Mouse (Mus musculus): ENCODE measurements around the gene Camta1.

Camta1 gene

DNA sequence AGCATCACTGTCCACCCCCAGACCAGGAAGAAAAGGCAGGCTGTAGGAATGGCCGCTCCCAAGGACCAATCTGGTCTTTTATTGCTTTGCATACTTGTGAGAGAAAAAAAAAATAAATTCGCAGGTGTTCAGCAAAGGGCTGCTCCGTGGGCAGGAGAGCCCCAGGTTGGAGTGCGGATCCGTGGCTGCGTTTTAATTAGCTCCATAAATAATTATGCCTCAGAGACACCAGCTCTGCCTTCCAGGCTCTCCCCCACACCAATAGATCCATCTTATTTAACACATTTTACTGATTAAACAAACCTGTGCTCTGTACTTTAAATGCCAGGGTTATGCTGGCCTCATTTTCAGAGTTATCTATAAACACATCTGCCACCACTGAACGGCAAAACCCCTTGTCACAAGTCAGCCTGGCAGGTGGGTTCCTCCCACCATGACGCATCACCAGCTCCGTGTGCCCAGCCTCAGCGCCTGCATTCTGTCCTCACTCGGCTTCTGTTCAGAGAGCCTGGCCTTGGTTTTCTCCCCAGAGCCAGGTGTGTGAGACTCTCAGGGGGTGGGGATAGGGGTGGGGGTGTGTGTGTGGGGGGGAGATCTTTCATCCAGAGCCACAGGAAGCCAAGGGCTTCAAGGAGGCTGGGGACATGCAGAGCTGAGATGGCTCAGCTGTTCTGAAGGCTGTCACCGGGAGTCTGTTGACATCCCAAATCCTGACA lies 475.5 kb downstream of the Camta1 start:
- no peak for DNase-seq (ENCODE audit: low spot score in 2 of 2)

DNA sequence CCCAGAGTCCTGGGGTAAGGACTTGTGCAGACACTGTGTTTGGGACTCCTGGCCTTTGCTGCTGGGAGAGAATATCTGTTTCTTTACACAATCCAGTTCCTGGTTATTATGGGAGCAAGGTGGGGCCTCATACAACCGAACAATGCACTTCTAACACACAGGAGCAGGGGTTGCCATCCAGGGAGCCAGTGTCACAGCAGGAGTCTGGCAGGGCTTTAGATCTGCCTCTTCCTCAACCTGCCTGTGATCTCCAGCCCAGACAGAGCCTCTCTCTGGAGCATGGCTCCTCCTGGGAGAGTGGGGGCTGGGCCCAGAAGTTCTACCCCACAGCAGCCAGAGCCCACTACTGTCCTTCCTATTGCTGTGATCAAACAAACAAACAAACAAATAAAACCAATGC lies 483.9 kb downstream of the Camta1 start:
- no peak for DNase-seq (ENCODE audit: low spot score in 2 of 2)

DNA sequence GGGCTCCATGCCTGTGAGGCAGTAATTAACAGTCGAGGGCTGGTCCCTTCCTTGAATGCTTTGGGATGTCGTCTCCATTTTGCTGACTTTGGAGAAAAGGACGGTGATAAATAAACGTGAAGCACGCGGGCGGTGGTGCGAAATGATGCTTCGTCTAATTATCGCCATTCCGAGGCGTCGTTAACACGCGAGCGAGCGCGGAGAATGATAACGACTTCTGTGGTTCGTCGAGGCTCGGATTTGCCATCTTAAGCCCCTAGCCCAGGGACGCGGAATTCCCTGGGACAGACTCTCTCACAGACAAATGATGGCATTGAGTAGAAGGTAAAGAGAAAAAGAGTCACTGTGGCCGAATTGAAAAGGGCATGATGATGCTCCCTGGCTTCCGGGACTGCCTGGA lies 485.4 kb downstream of the Camta1 start:
- DNase-seq (ENCODE audit: low spot score in 2 of 2): no peak

GRCm38 (mm10) chr4:151372855-151373566 lies 488.7 kb downstream of the Camta1 start:
- no peak for DNase-seq (ENCODE audit: low spot score in 2 of 2)

GRCm38 (mm10) chr4:151366941-151367545 lies 494.6 kb downstream of the Camta1 start:
- no peak for DNase-seq (ENCODE audit: low spot score in 2 of 2)

DNA sequence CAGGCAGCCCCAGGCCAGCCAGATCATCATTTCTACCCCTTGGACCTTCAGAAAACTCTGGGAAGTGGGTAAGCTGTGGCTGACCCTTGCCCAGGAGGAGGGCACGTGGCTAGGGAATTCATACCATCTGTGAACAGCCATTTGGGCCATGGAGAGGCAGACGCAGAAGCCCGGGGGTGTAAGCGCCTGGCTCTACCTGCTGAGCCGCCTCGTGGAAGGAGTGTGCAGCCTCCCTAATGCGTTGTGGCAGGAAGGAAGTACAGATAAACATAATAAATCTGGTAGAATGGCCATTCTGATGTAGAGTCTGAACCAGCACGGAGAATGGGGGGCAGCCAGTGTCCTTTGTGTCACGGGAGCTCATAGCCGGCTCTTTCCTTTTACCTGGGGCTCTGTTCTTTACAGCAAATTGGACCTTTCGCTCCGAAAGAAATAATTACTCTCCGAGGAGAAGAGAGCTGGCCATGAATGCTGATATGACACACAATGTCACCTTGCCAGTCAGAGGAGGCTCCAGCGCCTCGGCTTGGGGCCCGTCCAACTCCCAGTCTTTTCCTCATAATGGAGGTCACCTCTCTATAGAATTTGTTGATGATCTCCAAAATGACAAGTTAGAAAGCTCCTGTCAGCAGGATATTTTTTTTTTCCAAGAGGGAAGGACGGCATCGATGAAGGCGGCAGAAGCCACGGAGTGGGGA lies 500.6 kb downstream of the Camta1 start:
- DNase-seq (ENCODE audit: low spot score in 2 of 2): no peak

DNA sequence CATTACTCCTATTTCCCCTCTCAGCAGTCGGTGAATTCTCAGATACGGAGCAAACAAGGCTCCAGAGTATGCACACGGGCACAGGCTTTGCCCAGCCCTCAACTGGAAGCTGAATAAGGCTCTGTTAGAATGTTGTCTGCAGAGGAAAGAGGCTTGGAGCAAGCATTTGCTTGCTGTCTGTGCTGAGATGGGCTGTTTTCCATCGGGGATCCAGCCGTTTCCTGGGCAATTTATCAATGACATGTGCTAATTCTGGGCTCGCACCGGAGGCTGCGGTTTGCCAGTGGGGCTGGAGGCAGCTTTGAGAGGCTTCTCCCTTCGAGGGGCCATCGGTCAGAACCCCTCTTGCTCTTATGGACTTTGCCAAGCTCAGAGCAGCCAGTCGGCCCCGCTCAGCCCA lies 506.2 kb downstream of the Camta1 start:
- DNase-seq (ENCODE audit: low spot score in 2 of 2): no peak

DNA sequence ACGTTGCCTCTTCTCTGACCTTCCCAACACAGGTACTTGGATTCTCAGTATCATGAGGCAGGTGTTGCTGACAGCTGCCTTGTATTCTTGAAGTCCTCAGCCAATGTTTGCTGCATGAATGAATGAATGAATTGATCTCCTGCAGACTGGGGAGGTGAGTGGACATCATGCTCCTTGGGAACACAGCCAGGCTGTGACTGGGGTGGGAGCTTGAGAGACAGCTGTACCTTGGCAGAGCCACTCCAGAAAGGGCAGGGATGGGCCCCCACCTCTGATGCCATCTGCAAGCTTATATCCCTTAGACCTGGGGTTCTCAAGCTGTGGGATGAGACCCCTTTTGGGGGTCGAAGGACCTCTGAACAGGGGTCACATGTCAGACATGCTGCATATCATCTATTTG lies 508.9 kb downstream of the Camta1 start:
- DNase-seq (ENCODE audit: low spot score in 2 of 2): no peak

- no peak for DNase-seq (ENCODE audit: low spot score in 2 of 2)
These were observed 509.4 kb downstream of the Camta1 start for GRCm38 (mm10) chr4:151352249-151352648.

- DNase-seq (ENCODE audit: low spot score in 2 of 2): no peak
These were observed 509.9 kb downstream of the Camta1 start for GRCm38 (mm10) chr4:151351757-151352156.

DNA sequence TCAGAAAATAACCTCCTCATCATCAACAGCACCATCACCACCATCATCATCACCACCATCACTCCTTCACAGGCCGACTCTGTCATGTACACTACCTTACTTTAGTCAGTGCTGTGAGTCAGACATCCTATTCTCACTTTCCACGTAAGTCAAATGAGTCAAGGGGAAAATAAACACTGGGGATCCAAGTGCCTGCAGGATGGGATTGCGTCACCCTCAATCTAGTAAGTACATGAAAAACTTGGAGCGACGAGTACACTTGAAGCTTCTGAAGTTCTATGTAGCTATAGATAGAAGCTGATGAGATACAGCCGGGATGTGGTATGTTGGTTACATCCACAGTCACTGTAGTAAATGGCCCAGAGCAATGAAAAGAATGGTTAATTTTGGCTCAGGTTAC lies 514.1 kb downstream of the Camta1 start:
- no peak for DNase-seq (ENCODE audit: low spot score in 2 of 2)

DNA sequence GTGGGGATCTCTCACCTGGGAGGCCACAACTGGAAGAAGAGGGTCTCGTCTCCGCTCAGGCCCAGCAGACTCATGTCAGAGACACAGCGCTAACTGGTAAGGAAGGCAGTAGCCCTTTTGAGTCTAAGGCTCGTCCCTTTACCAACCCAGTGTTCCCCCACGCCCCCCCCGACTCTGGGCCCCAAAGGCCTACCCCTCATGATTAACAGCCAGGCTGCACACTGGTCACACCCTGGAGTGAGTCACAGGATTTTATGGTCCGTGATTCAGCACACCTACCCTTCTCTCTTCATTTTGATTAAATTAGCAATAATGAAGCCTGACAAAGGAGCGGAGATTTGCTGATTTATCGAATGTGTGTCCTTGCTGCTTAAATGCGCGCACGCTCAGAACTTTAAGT lies 515.0 kb downstream of the Camta1 start:
- no peak for DNase-seq (ENCODE audit: low spot score in 2 of 2)

GRCm38 (mm10) chr4:151344811-151345210 lies 516.9 kb downstream of the Camta1 start:
- DNase-seq (ENCODE audit: low spot score in 2 of 2): no peak

DNA sequence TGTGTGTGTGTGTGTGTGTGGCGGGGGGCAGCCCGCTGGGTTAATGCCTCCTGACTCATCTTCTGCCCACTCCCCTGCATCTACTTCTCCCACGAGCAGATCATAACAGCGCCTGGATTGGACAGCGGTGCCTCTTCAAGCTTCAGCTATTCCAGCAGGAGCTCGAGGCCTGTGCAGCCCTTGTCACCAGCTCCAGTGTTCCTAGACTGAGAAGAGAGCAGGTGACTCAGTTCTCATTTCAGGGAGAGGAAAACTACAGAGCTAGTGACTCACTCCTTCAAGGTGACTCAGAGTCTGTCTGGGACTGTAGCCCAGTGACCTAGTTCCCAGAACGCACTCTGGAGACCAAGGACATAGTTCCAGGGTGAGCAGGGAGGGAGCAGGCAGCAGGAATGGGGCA lies 522.3 kb downstream of the Camta1 start:
- no peak for DNase-seq (ENCODE audit: low spot score in 2 of 2)

DNA sequence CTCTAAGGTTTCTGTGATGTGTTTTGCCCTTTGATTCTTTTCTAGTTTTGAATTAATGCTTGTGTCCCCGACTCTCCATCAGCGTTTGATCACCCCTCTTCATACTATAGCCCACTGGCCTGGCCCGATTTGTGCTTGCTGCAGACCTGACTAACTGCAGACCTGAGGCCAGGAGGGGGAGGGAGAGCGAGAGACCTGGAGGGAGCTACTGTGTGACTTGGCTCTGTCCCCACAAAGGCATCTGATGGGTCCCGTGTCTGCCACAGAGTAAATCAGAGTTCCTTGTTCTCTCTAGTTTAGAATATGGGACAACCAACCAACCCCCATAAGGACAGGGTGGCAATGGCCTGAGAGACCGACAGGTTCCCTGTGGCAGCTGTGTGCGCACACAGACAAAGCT lies 522.7 kb downstream of the Camta1 start:
- DNase-seq (ENCODE audit: low spot score in 2 of 2): no peak

GRCm38 (mm10) chr4:151337543-151337942 lies 524.1 kb downstream of the Camta1 start:
- DNase-seq (ENCODE audit: low spot score in 2 of 2): no peak

- DNase-seq (ENCODE audit: low spot score in 2 of 2): no peak
These were observed 525.3 kb downstream of the Camta1 start for GRCm38 (mm10) chr4:151336413-151336812.

GRCm38 (mm10) chr4:151334951-151335742 lies 526.5 kb downstream of the Camta1 start:
- DNase-seq (ENCODE audit: low spot score in 2 of 2): peak in 1 of 2 experiments; percentile 17

DNA sequence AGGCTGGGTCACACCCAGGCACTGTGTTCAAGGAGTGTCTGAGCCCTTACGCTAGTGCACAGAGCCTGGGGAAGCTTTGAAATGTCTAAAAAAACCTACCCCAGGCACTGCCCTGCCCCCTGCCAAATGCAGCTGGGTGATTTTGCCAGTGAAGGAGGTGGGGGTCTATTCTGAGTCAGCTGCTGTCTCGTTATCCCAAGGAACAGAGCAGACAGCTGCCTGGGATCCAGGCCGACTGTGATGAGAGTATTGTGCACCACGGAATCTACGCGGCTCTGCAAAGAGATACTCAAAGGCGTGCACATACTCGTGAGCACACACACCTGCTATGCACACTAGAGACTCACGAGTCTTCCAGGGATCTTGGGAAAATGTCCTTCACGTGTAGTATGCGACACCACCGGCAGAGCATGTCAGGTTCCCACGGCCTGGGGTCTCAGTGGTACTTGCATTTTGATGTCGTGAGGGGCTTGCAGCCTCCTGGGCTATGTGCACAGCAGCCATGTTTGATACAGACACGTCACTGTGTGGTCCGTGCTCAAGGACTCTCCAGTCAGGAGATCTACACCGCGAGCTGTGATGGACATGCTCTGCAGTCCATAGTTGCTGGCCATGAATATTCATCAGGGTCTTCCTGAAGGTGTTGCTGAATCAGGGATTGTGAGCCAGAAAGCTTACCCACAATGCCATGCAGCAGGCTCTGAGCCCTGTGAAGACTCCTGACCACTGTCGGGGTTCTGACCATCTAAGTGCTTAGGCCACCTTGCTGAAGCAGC lies 529.4 kb downstream of the Camta1 start:
- DNase-seq (ENCODE audit: low spot score in 2 of 2): no peak

GRCm38 (mm10) chr4:151330983-151331382 lies 530.7 kb downstream of the Camta1 start:
- DNase-seq (ENCODE audit: low spot score in 2 of 2): no peak

DNA sequence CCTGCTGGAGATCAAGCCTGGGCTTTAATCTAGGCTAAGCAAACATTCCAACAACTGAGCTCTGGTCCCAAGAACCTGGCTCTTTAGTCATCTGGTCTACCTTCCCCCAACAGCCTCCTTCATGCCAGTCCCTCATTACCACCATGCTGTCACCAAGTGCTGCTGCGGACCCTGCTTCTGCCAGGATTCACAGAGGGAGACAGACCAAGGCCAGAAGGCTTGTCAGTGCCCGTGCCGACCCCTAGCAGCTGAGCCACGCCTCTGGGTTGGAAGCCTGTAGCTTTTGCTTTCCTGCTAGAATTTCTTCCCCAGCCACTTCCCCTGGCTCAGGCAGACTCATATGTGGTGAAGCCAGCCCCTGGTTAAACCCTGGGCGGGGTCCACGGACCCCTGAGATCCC lies 533.6 kb downstream of the Camta1 start:
- DNase-seq (ENCODE audit: low spot score in 2 of 2): no peak

All from thymus, postnatal 10 days (tissue).